Mouse (Mus musculus) testis, adult 2 months (tissue): ENCODE measurements around the gene 1600014C10Rik. TPM values are rescaled to one million over a fixed set of nuclear protein-coding genes. Genes with fewer than 3 reads are reported as not detected.

ENCODE experiments used
- H3K27ac ChIP-seq: fragments of 200-500 bp; 2 replicates; pipeline ENCODE4 v1.5.1; 2012; ENCODE audit warnings: low read depth, low read length; ENCODE audit not compliant: control insufficient read depth, insufficient read depth
- H3K27me3 ChIP-seq: fragments of 200-500 bp; 2 replicates; pipeline ENCODE4 v1.6.1; 2012; ENCODE audit warnings: mild to moderate bottlenecking, low read length, moderate library complexity; ENCODE audit not compliant: control insufficient read depth, insufficient read depth
- H3K36me3 ChIP-seq: fragments of 200-500 bp; 2 replicates; pipeline ENCODE4 v1.6.1; 2012; ENCODE audit warnings: mild to moderate bottlenecking, low read length; ENCODE audit not compliant: control insufficient read depth, insufficient read depth
- H3K4me1 ChIP-seq: fragments of 200-500 bp; 2 replicates; pipeline ENCODE4 v1.6.1; 2012; ENCODE audit warnings: low read length; ENCODE audit not compliant: control insufficient read depth, insufficient read depth
- H3K4me3 ChIP-seq: fragments of 200-500 bp; 2 replicates; pipeline ENCODE4 v1.5.1; 2012; ENCODE audit warnings: low read depth, mild to moderate bottlenecking, low read length, moderate library complexity, mixed read lengths; ENCODE audit not compliant: control insufficient read depth
- CTCF ChIP-seq: fragments of 200-500 bp; IDR thresholded peaks from 2 replicates; pipeline ENCODE4 v1.5.1; 2012; ENCODE audit warnings: low read depth, mild to moderate bottlenecking, inconsistent platforms, low read length, moderate library complexity; ENCODE audit not compliant: control insufficient read depth, insufficient read depth, insufficient replicate concordance
- POLR2A ChIP-seq: fragments of 200-500 bp; IDR thresholded peaks from 2 replicates; pipeline ENCODE4 v1.6.1; 2012; ENCODE audit warnings: low read depth, mild to moderate bottlenecking, inconsistent platforms, low read length, moderate library complexity; ENCODE audit not compliant: control insufficient read depth
- polyA plus RNA-seq: library from polyadenylated mRNA; depleted of rRNA; stranded (reverse); fragments of >200 nt; gene quantifications from 2 replicates; pipeline ENCODE4 v1.2.3, GENCODE M21; 2012

The 1600014C10Rik gene
- polyA plus RNA-seq, 1 experiment: 3.1 TPM

- Histone ChIP-seq H3K4me3 (no peak overlapping the region), H3K27me3 (no peaks in the 10 kb centered on the region), H3K4me1 (no peaks in the 10 kb centered on the region), H3K36me3 (no peaks in the 10 kb centered on the region), H3K27ac (no peak overlapping the region)
- TF ChIP-seq CTCF (no peak), POLR2A (no peak)
Measured at GRCm38 (mm10) chr7:38206564-38206963, 23.5 kb downstream of the 1600014C10Rik start.

GRCm38 (mm10) chr7:38208969-38209368 is 26.0 kb downstream of the 1600014C10Rik start:
- no peak for TF ChIP-seq CTCF
- TF ChIP-seq POLR2A: no peak
- Histone ChIP-seq H3K4me1 (peaks cover 2% of the 10 kb centered on the region; the same call in 1 of the 2 replicates), H3K27ac (no peak overlapping the region), H3K27me3 (no peaks in the 10 kb centered on the region), H3K36me3 (no peaks in the 10 kb centered on the region), H3K4me3 (no peak overlapping the region)

- Histone ChIP-seq H3K36me3 (no peaks in the 10 kb centered on the region), H3K27me3 (no peaks in the 10 kb centered on the region), H3K4me3 (no peak overlapping the region), H3K27ac (no peak overlapping the region), H3K4me1 (peaks cover 2% of the 10 kb centered on the region; the same call in 1 of the 2 replicates)
- TF ChIP-seq CTCF: no peak
- no peak for TF ChIP-seq POLR2A
Measured at GRCm38 (mm10) chr7:38209478-38210152, 26.6 kb downstream of the 1600014C10Rik start.

GRCm38 (mm10) chr7:38212651-38213062 is 29.6 kb downstream of the 1600014C10Rik start:
- Histone ChIP-seq H3K36me3 (no peaks in the 10 kb centered on the region), H3K27me3 (no peaks in the 10 kb centered on the region), H3K27ac (no peak overlapping the region), H3K4me3 (no peak overlapping the region), H3K4me1 (peaks cover 2% of the 10 kb centered on the region)
- TF ChIP-seq POLR2A (no peak), CTCF (no peak)

GRCm38 (mm10) chr7:38214473-38215214 is 31.6 kb downstream of the 1600014C10Rik start:
- TF ChIP-seq POLR2A: no peak
- TF ChIP-seq CTCF: no peak
- Histone ChIP-seq H3K36me3 (no peaks in the 10 kb centered on the region), H3K4me1 (peaks cover 2% of the 10 kb centered on the region), H3K27me3 (no peaks in the 10 kb centered on the region), H3K4me3 (no peak overlapping the region), H3K27ac (no peak overlapping the region)

GRCm38 (mm10) chr7:38215281-38215680 is 32.3 kb downstream of the 1600014C10Rik start:
- no peak overlapping the region for H3K4me3 ChIP-seq
- no peaks in the 10 kb centered on the region for H3K36me3 ChIP-seq
- TF ChIP-seq CTCF: no peak
- no peak for TF ChIP-seq POLR2A
- no peaks in the 10 kb centered on the region for H3K27me3 ChIP-seq
- peaks cover 2% of the 10 kb centered on the region for H3K4me1 ChIP-seq
- no peak overlapping the region for H3K27ac ChIP-seq

- no peak overlapping the region for H3K27ac ChIP-seq
- H3K4me1 ChIP-seq: peaks cover 2% of the 10 kb centered on the region
- H3K27me3 ChIP-seq: no peaks in the 10 kb centered on the region
- no peaks in the 10 kb centered on the region for H3K36me3 ChIP-seq
- H3K4me3 ChIP-seq: no peak overlapping the region
- no peak for TF ChIP-seq CTCF
Measured at GRCm38 (mm10) chr7:38215697-38216096, 32.7 kb downstream of the 1600014C10Rik start.
